Mouse (Mus musculus) liver, postnatal 0 days (tissue): ENCODE results near the gene Ints11. TPM values are rescaled to one million over a fixed set of nuclear protein-coding genes. Genes with fewer than 3 reads are reported as not detected.

Experiments used
- ATAC-seq: fragments of 200-750 bp; cut with Nextera tagmentation; 2 replicates; pipeline ENCODE4 v1.8.0; 2017; ENCODE audit warnings: mild to moderate bottlenecking, moderate library complexity
- DNase-seq: peaks from one replicate; pipeline ENCODE4 v3.0.0-alpha.2; 2016
- H3K27ac ChIP-seq: fragments of 300-500 bp; sonication (generic); 2 replicates; pipeline ENCODE4 v1.5.1; 2014; ENCODE audit warnings: antibody characterized with exemption, moderate library complexity, mild to moderate bottlenecking, low read depth
- H3K27me3 ChIP-seq: fragments of 300-500 bp; sonication (generic); 2 replicates; pipeline ENCODE4 v1.6.1; 2014; ENCODE audit warnings: low read length, control low read depth, mixed read lengths; ENCODE audit not compliant: insufficient read depth
- H3K36me3 ChIP-seq: fragments of 300-500 bp; sonication (generic); replicated peaks from 2 replicates; pipeline ENCODE4 v1.6.1; 2014; ENCODE audit warnings: mild to moderate bottlenecking, control low read depth, low read length, moderate library complexity, mixed read lengths; ENCODE audit not compliant: insufficient read depth
- H3K4me1 ChIP-seq: fragments of 300-500 bp; sonication (generic); 2 replicates; pipeline ENCODE4 v1.6.1; 2014; ENCODE audit warnings: antibody characterized with exemption, mild to moderate bottlenecking, control low read depth; ENCODE audit not compliant: insufficient read depth
- H3K4me2 ChIP-seq: fragments of 300-500 bp; sonication (generic); 2 replicates; pipeline ENCODE4 v1.6.1; 2014; ENCODE audit warnings: low read depth, mild to moderate bottlenecking, low read length, moderate library complexity, mixed read lengths
- H3K4me3 ChIP-seq: fragments of 300-500 bp; sonication (generic); 2 replicates; pipeline ENCODE4 v1.5.1; 2014; ENCODE audit warnings: low read depth, low read length
- H3K9ac ChIP-seq: fragments of 300-500 bp; sonication (generic); replicated peaks from 2 replicates; pipeline ENCODE4 v1.6.1; 2014; ENCODE audit warnings: mild to moderate bottlenecking, moderate library complexity
- H3K9me3 ChIP-seq: fragments of 300-500 bp; sonication (generic); 2 replicates; pipeline ENCODE4 v1.6.1; 2016; ENCODE audit warnings: mild to moderate bottlenecking, control low read depth, low read length, mixed read lengths
- CTCF ChIP-seq: sonication (generic); IDR thresholded peaks from 2 replicates; pipeline ENCODE4 v1.5.1; 2016; ENCODE audit warnings: antibody characterized with exemption, low read depth
- EP300 ChIP-seq: IDR thresholded peaks from 2 replicates; pipeline ENCODE4 v1.6.1; 2016; ENCODE audit warnings: antibody characterized with exemption, low read depth, mild to moderate bottlenecking
- WGBS: fragments of 180-500 bp; shearing (Covaris S2); extraction: QIAGEN DNeasy Blood & Tissue Kit; methylation state at CpG from one replicate; pipeline ENCODE4 v1.1.7; 2014; ENCODE audit not compliant: insufficient replicate concordance; 5-methylcytosine and 5-hydroxymethylcytosine counted together
- polyA plus RNA-seq: library from polyadenylated mRNA; unstranded; fragments of >200 nt; fragmentation: Nextera tagmentation; extraction: Ambion mirVana; gene quantifications from 2 replicates; pipeline ENCODE4 v1.2.1, GENCODE M21; 2015

Ints11 gene
- polyA plus RNA-seq = 14.9 and 17.4 TPM in 2 replicates

GRCm38 (mm10) chr4:155869317-155870033 lies at the start of gene Ints11, which contains the start of gene Cptp:
TSS of gene Ints11 (plus strand) at chr4:155869546.
TSS of gene Cptp (minus strand) at chr4:155869440.
- Histone ChIP-seq H3K27me3 (no peaks in the 10 kb centered on the region), H3K36me3 (peaks cover 32% of the 10 kb centered on the region), H3K27ac (peak within 1 kb of the TSS; percentile 72), H3K4me1 (peaks cover 21% of the 10 kb centered on the region), H3K9ac (peak within 1 kb of the TSS; percentile 88), H3K4me2 (peak within 1 kb of the TSS; percentile 99), H3K9me3 (no peaks in the 10 kb centered on the region), H3K4me3 (peak within 1 kb of the TSS; percentile 87)
- no peak for TF ChIP-seq EP300
- peak; percentile 48 for TF ChIP-seq CTCF
- ATAC-seq (peak; percentile 98), DNase-seq (peak; percentile 98)
- WGBS = 1% methylated on average over 63 of the region's 63 CpGs

GRCm38 (mm10) chr4:155821025-155821424 lies 48.3 kb upstream of the Ints11 start:
- WGBS = 75% methylated on average over 7 of the region's 7 CpGs
- Histone ChIP-seq H3K9me3 (no peaks in the 10 kb centered on the region), H3K27me3 (no peaks in the 10 kb centered on the region), H3K4me3 (no peak overlapping the region), H3K4me2 (no peak overlapping the region), H3K27ac (no peak overlapping the region), H3K36me3 (peaks cover 94% of the 10 kb centered on the region), H3K4me1 (no peaks in the 10 kb centered on the region), H3K9ac (no peak overlapping the region)
- DNase-seq (no peak), ATAC-seq (no peak)
- TF ChIP-seq CTCF (peak; percentile 45; the same call in 1 of the 2 replicates), EP300 (no peak)

- Histone ChIP-seq H3K4me1 (no peaks in the 10 kb centered on the region), H3K4me3 (no peak overlapping the region), H3K27me3 (no peaks in the 10 kb centered on the region), H3K4me2 (no peak overlapping the region), H3K36me3 (peaks cover 80% of the 10 kb centered on the region), H3K27ac (no peak overlapping the region), H3K9ac (no peak overlapping the region), H3K9me3 (no peaks in the 10 kb centered on the region)
- ATAC-seq (no peak), DNase-seq (no peak)
- TF ChIP-seq EP300 (no peak), CTCF (no peak)
- 94% methylated on average over 16 of the region's 16 CpGs for WGBS
These were observed 45.9 kb upstream of the Ints11 start for GRCm38 (mm10) chr4:155823443-155823842.

- Histone ChIP-seq H3K27me3 (no peaks in the 10 kb centered on the region), H3K36me3 (peaks cover 26% of the 10 kb centered on the region), H3K27ac (no peak overlapping the region), H3K4me2 (no peak overlapping the region), H3K9ac (no peak overlapping the region), H3K9me3 (no peaks in the 10 kb centered on the region), H3K4me1 (peaks cover 23% of the 10 kb centered on the region), H3K4me3 (no peak overlapping the region)
- 90% methylated on average over 4 of the region's 4 CpGs for WGBS
- TF ChIP-seq EP300 (no peak), CTCF (no peak)
- ATAC-seq (no peak), DNase-seq (no peak)
These were observed 39.5 kb upstream of the Ints11 start for GRCm38 (mm10) chr4:155829866-155830265.

- TF ChIP-seq CTCF (no peak), EP300 (no peak)
- Histone ChIP-seq H3K36me3 (peaks cover 19% of the 10 kb centered on the region), H3K9me3 (no peaks in the 10 kb centered on the region), H3K4me3 (peak overlapping the region; percentile 98), H3K4me1 (peaks cover 23% of the 10 kb centered on the region), H3K27ac (no peak overlapping the region; the same call in none of the 2 replicates), H3K27me3 (no peaks in the 10 kb centered on the region), H3K4me2 (peak overlapping the region; percentile 80), H3K9ac (peak overlapping the region; percentile 95; the same call in 1 of the 2 replicates)
- ATAC-seq (no peak), DNase-seq (no peak)
- 50% methylated on average over 8 of the region's 8 CpGs for WGBS
These were observed 38.8 kb upstream of the Ints11 start for GRCm38 (mm10) chr4:155830596-155830995.

- Histone ChIP-seq H3K4me3 (peak within 1 kb of the TSS; percentile 98), H3K27me3 (no peaks in the 10 kb centered on the region), H3K9me3 (no peaks in the 10 kb centered on the region), H3K4me2 (peak within 1 kb of the TSS; percentile 80), H3K9ac (peak within 1 kb of the TSS; percentile 95), H3K27ac (peak within 1 kb of the TSS; percentile 91), H3K36me3 (peaks cover 17% of the 10 kb centered on the region), H3K4me1 (peaks cover 23% of the 10 kb centered on the region)
- TF ChIP-seq EP300 = peak; percentile 50; the same call in 1 of the 2 replicates
- TF ChIP-seq CTCF = peak; percentile 99
- under 1% methylated on average over 49 of the region's 49 CpGs for WGBS
- ATAC-seq (peak; percentile 94), DNase-seq (peak; percentile 97)
These were observed 38.1 kb upstream of the Ints11 start, which contains the start of gene Aurkaip1 for GRCm38 (mm10) chr4:155831205-155831766. TSS of gene Aurkaip1 (plus strand) at chr4:155831272.
